Mouse (Mus musculus) ES-CJ7 (cell line): ENCODE measurements around the gene Tha1.

Experiments
- DNase-seq: peaks from one replicate; pipeline ENCODE4 v3.0.0; 2011; ENCODE audit warnings: low read depth, low spot score

The Tha1 gene

GRCm38 (mm10) chr11:117872861-117873608, at the start of gene Tha1:
TSS of gene Tha1 (minus strand) at chr11:117873481.
- peak; percentile 54 for DNase-seq

- no peak for DNase-seq
These were observed 45.9 kb upstream of the Tha1 start for GRCm38 (mm10) chr11:117919211-117919610.

- DNase-seq = no peak
These were observed 45.3 kb upstream of the Tha1 start for GRCm38 (mm10) chr11:117918541-117918940.

DNA sequence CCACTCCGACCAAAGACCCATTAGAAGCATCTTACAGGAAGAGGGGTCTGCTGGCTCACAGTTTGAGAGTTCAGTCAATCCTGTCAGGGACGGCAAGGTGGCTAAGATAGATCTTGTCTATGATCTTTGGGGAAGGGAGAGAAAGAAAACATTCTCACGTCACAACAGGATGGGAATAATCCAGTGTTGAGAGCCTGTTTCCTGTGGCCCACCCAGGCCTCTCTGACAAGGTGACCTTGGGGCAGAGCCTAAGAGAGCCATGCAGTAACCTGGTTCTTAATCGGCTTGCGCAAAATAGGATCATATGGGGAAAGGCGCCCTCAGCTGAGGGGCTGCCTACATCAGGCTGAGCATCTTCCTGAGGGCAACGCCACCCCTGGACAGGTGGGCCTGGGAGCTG, 42.6 kb upstream of the Tha1 start:
- peak; percentile 59 for DNase-seq

DNA sequence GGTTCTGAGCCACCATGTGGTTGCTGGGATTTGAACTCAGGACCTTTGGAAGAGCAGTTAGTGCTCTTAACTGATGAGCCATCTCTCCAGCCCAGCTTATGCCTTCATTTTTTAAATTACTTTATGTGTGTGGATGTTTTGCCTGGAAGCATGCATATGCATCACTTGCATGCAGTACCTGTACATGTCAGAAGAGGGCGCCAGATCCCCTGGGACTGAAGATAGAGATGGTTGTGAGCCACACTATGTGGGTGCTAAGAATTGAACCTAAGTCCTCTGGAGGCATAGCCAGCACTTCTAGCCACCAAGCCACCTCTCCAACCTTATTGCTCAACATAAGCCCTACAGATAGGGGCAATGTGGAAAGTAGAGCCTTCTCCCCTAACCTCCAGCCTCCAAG, 42.1 kb upstream of the Tha1 start:
- DNase-seq = peak; percentile 60

- DNase-seq = no peak
These were observed 41.2 kb upstream of the Tha1 start for GRCm38 (mm10) chr11:117914531-117914930.

DNA sequence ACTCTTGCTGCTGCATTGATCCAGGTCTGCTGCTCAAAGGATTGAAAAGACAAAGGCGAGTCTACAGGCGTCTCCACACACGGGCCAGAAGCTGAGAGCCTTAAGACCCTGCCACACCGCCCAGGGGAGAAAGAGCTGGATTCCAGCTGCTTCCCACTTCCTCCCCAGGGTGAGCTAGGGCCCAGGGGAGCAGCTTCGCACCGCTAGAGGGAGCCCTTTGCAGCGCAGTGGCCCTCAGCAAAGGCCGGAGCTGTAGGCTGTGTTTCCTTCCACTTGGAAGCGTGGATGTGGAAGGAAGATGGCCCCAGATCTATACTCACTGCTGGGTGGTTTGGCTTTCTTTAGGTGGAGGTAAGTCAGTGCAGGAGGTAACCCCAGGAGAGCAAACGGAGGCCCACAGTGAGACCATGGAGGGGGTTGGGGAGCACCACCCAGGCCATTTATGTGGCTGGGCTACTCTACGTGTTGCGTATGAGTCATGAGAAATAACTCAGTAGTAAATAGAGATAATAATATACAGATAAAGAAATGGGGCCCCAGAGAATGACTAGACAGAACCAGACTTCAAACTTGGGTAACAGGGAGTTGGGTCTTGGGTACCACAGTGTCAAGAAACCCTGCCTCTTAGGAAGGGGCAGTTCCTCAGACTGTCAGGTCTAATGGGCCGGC, 39.5 kb upstream of the Tha1 start:
- DNase-seq = peak; percentile 91

DNA sequence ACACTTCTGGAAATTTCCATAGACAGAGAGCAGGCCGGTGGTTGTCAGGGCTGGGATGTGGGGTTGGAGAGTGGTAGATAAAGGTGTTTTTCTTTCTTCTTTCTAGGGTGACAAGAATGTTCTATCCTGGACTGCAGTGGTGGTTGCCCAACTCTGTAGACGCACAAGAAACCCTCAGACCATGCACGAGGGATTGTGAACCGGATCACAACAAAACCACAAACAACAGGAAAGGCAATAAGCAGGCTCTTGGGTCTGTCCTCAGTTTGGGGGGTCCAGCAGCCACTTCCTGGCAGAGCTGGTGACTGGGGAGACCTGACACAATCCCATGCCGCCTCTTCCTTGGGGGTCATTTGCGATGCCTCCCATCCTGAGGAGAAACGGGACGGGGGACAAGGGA, 36.1 kb upstream of the Tha1 start:
- no peak for DNase-seq

DNA sequence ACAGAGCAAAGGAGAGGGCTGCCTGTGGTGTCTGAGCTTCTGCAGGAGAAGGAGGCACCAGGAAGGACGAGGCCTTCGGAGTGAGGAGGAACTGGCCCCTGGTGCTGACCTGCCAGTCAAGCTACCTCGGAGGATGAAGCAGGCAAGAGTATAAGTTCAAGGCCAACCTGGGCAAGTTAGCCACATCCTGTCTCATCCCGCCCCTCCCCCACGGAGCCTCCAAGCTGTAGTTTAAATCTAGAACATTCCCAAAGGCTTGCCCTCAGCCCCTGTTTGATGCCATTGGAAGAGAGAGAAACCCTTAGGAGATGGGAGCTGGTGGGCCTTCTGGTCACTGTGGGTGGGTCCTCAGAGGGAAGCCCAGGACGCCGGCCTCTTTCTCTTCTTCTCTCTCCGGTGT, 31.2 kb upstream of the Tha1 start:
- DNase-seq = no peak

DNA sequence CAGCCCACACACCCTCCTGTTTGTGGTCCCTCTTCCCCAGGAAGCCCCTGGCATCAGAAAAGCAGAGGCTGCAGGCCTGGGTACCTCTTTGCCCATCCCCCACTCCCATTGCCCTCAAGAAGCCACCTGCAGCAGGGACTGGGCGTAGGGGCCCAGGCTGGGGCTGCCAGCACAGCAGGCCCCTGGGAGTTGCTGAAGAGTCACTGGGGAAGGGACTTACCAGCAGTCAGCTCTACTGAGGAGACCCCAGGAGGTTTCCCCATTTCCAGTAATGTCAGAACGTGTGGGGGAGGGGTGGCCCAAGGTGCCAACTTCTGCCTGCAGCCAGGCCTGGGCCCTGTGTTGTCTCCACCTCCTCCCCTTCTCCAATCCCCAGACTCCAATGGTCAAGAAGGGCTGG, 29.0 kb upstream of the Tha1 start:
- peak; percentile 72 for DNase-seq

GRCm38 (mm10) chr11:117896533-117896932, 23.3 kb upstream of the Tha1 start:
- DNase-seq = no peak

- peak; percentile 87 for DNase-seq
These were observed 21.4 kb upstream of the Tha1 start for GRCm38 (mm10) chr11:117894676-117895075.

GRCm38 (mm10) chr11:117892199-117892598, 18.9 kb upstream of the Tha1 start:
- DNase-seq = peak; percentile 83

DNA sequence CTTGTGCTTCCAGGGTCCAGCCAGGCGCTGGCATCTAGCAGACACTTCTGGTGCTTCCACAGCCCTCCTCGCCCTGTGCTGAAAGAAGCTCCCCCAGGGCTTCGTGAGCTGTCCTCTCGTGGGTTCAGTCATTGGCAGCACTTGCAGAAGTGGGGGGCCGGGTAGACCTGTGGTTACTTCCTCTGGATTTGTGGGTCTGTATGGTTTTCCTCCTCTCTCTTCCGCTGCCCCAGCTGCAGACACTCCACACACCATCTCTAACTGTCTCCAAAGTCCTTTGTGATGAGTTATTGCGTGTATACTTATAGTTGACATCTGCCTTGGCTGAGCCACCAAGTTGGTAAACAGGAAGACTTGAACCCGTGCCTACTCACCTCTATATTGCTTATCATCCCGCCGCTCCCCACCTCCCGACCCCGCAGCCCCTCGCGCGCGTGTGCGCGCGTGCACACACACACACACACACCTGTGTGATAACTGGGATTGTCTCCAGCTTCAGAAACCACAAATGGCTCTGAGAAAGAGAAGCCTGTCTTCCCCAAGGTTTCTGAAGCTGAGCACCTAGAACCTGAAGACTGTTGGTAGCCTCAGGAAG, 18.4 kb upstream of the Tha1 start:
- no peak for DNase-seq

DNA sequence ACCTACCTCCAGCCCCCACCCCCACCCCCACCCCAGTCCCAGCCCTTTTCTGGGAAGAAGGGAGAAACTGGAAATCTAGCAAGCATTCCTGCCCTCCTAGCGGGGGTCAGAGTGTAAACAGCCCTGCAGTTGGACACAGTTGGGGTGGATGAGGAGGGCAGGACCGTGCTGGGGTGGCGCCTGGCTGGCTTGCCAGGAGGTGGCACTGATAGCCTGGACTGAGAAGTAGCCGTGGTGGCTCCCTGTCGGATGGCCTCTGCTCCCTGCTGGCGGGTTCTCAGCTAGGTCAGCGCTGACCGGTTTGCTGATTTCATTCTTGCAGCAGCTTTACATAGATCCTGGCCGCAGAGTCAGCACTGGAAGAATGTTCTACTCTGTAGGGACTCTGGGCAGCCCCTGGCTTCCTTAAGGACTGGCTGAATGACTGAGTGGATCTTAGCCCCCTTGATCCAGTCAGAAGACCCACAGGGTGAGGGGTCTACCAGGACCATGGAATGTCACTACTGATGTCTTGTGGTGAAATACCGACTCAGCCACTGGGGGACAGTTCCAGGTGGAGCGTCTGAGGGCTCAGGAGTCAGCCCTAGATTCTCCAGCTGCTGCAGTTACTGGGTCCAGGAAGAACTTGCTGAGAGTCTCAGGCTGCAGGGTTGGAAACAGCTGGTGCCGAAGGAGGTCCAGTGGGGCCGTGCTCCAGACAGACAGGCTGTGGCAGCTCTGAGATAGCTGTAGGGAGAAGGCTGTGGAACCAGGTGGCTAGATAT, 17.4 kb upstream of the Tha1 start:
- DNase-seq = peak; percentile 63

- no peak for DNase-seq
These were observed 16.6 kb upstream of the Tha1 start for GRCm38 (mm10) chr11:117889887-117890340.

- DNase-seq = peak; percentile 92
These were observed 15.9 kb upstream of the Tha1 start for GRCm38 (mm10) chr11:117888853-117889822.

- DNase-seq = peak; percentile 95
These were observed 15.0 kb upstream of the Tha1 start for GRCm38 (mm10) chr11:117888168-117888852.

- no peak for DNase-seq
These were observed 12.7 kb upstream of the Tha1 start for GRCm38 (mm10) chr11:117886000-117886399.

- no peak for DNase-seq
These were observed 8.9 kb upstream of the Tha1 start for GRCm38 (mm10) chr11:117882208-117882607.
